Mouse (Mus musculus): Measurements from ENCODE around the gene Olfr1264. TPM values are rescaled to one million over a fixed set of nuclear protein-coding genes. Genes with fewer than 3 reads are reported as not detected.

Gene Olfr1264
- polyA plus RNA-seq (2015; fragmentation: Nextera tagmentation; extraction: Ambion mirVana), result not detected in 2 replicates

- H3K9ac ChIP-seq, result no peak within 1 kb of the TSS
- ATAC-seq (ENCODE audit: low read depth), result no peak
- no peaks in the 10 kb centered on the region for H3K36me3 ChIP-seq
- H3K4me3 ChIP-seq, result no peak within 1 kb of the TSS
- no peaks in the 10 kb centered on the region for H3K9me3 ChIP-seq
- H3K4me2 ChIP-seq, result no peak within 1 kb of the TSS
- H3K27ac ChIP-seq (replicated peaks), result no peak within 1 kb of the TSS
- 74% methylated on average over 2 of the region's 2 CpGs for WGBS
- no peaks in the 10 kb centered on the region for H3K4me1 ChIP-seq (replicated peaks)
- H3K27me3 ChIP-seq, result no peaks in the 10 kb centered on the region
Measured at GRCm38 (mm10) chr2:90025477-90025876, at the start of gene Olfr1264. Gene Olfr1264, minus strand, starts transcription at chr2:90025577.

GRCm38 (mm10) chr2:90070065-90070464, 44.7 kb upstream of the Olfr1264 start:
- Histone ChIP-seq H3K9me3 (no peaks in the 10 kb centered on the region), H3K4me3 (no peak overlapping the region), H3K9ac (no peak overlapping the region), H3K27me3 (no peaks in the 10 kb centered on the region), H3K27ac (replicated peaks) (no peak overlapping the region), H3K36me3 (no peaks in the 10 kb centered on the region), H3K4me1 (replicated peaks) (no peaks in the 10 kb centered on the region), H3K4me2 (no peak overlapping the region)
- ATAC-seq (ENCODE audit: low read depth), result no peak
- WGBS, result 85% methylated on average over 2 of the region's 2 CpGs

DNA sequence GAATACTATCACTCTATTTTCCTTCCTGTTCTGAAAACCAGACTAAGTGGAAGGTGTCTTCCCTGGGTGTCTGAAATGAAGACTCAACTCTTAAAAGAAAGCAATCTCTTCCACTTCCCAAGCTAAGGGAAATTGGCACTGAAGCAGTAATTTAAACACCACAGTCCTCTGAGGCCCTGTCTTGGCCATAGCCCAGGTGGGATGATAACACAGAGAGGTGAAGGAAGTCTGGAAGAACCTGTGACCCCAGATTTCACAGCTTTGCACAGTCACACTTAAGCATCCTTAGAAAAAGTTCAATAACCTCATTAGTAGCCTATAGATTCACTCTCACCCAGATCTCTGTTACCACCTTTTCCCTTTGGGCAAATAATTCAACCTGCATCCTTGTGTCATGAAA, 38.1 kb upstream of the Olfr1264 start, which contains the start of gene Olfr140:
Gene Olfr140, minus strand, starts transcription at position 101 of the 400 bp plus-strand sequence.
- H3K27ac ChIP-seq (replicated peaks), result no peak within 1 kb of the TSS
- H3K4me3 ChIP-seq, result no peak within 1 kb of the TSS
- no peaks in the 10 kb centered on the region for H3K9me3 ChIP-seq
- no peaks in the 10 kb centered on the region for H3K36me3 ChIP-seq
- H3K4me2 ChIP-seq, result no peak within 1 kb of the TSS
- no peak within 1 kb of the TSS for H3K9ac ChIP-seq
- no peaks in the 10 kb centered on the region for H3K4me1 ChIP-seq (replicated peaks)
- ATAC-seq (ENCODE audit: low read depth), result no peak
- H3K27me3 ChIP-seq, result no peaks in the 10 kb centered on the region

DNA sequence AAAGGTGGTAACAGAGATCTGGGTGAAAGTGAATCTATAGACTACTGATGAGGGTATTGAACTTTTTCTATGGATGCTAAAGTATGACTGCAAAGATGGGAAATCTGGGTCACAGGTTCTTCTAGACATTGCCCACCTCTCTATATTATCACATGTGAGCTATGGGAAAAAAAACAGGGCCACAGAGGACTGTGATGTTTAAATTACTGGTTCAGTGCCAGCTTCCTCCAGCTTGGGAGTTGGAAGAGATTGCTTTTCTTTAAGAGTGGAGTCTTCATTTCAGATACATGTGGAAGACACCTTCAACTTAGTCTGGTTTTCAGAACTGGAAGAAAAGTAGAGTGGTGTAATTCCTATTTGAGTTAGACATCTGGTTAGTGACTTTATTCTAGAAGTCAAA, 9.7 kb upstream of the Olfr1264 start, which contains the start of gene Olfr1265:
Gene Olfr1265, plus strand, starts transcription at position 301 of the 400 bp plus-strand sequence.
- H3K4me1 ChIP-seq (replicated peaks), result no peaks in the 10 kb centered on the region
- no peak for ATAC-seq (ENCODE audit: low read depth)
- H3K36me3 ChIP-seq, result no peaks in the 10 kb centered on the region

DNA sequence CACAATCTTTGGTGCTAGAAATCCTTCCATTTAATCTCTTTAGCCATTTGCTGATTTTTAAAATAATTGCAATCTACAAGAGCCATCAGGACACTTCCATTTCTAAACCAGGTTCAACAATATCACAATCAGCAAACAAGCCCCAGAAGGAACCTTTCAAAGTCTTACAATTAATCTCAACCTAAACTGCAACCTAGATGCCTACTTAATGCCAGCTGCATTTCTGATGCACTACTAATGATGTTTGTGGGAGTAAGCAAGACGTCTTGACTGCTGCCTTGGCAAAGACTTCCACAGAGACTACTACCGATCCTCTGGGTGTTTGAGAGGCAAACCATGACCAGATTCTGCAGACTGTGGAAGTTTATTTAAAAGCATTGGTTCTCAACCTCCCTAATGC, 13.5 kb downstream of the Olfr1264 start, which contains the start of gene Olfr1263:
Gene Olfr1263, plus strand, starts transcription at position 301 of the 400 bp plus-strand sequence.
- no peak within 1 kb of the TSS for H3K4me3 ChIP-seq
- 85% methylated on average over 2 of the region's 2 CpGs for WGBS
- H3K27ac ChIP-seq (replicated peaks), result no peak within 1 kb of the TSS
- no peak within 1 kb of the TSS for H3K9ac ChIP-seq
- no peaks in the 10 kb centered on the region for H3K9me3 ChIP-seq
- no peaks in the 10 kb centered on the region for H3K4me1 ChIP-seq (replicated peaks)
- H3K36me3 ChIP-seq, result no peaks in the 10 kb centered on the region
- H3K4me2 ChIP-seq, result no peak within 1 kb of the TSS
- H3K27me3 ChIP-seq, result no peaks in the 10 kb centered on the region
- ATAC-seq (ENCODE audit: low read depth), result no peak

More for the DNA sequence above, 9.7 kb upstream of the Olfr1264 start, which contains the start of gene Olfr1265:
- no peak within 1 kb of the TSS for H3K4me2 ChIP-seq
- H3K27me3 ChIP-seq, result no peaks in the 10 kb centered on the region
- no peaks in the 10 kb centered on the region for H3K9me3 ChIP-seq
- no peak within 1 kb of the TSS for H3K9ac ChIP-seq
- no peak within 1 kb of the TSS for H3K27ac ChIP-seq (replicated peaks)
- H3K4me3 ChIP-seq, result no peak within 1 kb of the TSS

DNA sequence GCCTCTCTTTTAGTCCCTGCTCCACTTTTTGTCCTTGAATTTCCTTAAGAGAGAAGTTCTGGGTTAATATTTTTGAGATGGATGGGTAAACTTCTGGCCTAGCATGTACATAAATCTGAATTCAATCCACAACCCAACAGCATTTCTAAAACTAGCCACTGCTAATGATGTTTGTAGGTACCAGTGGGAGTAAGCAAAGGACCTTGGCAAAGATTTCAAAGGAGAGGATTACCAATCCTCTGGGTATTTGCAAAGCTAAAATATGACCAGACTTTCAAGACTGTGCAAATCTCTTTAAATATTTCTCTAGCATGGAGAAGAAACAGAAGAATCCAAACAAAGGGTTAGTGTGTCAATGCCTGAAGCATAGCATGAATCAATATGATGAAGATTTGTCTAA, 25.5 kb downstream of the Olfr1264 start, which contains the start of gene Olfr1262:
Gene Olfr1262, plus strand, starts transcription at position 301 of the 400 bp plus-strand sequence.
- no peak within 1 kb of the TSS for H3K27ac ChIP-seq (replicated peaks)
- no peaks in the 10 kb centered on the region for H3K27me3 ChIP-seq
- H3K4me1 ChIP-seq (replicated peaks), result no peaks in the 10 kb centered on the region
- no peaks in the 10 kb centered on the region for H3K36me3 ChIP-seq
- no peak within 1 kb of the TSS for H3K4me3 ChIP-seq
- no peak for ATAC-seq (ENCODE audit: low read depth)
- no peak within 1 kb of the TSS for H3K4me2 ChIP-seq
- no peak within 1 kb of the TSS for H3K9ac ChIP-seq
- no peaks in the 10 kb centered on the region for H3K9me3 ChIP-seq

GRCm38 (mm10) chr2:89990921-89991320, 34.5 kb downstream of the Olfr1264 start, which contains the start of gene Olfr1261:
Gene Olfr1261, plus strand, starts transcription at chr2:89991221.
- Histone ChIP-seq H3K4me2 (no peak within 1 kb of the TSS), H3K4me1 (replicated peaks) (no peaks in the 10 kb centered on the region), H3K27me3 (no peaks in the 10 kb centered on the region), H3K4me3 (no peak within 1 kb of the TSS), H3K9ac (no peak within 1 kb of the TSS), H3K36me3 (no peaks in the 10 kb centered on the region), H3K27ac (replicated peaks) (no peak within 1 kb of the TSS), H3K9me3 (no peaks in the 10 kb centered on the region)
- ATAC-seq (ENCODE audit: low read depth), result no peak

DNA sequence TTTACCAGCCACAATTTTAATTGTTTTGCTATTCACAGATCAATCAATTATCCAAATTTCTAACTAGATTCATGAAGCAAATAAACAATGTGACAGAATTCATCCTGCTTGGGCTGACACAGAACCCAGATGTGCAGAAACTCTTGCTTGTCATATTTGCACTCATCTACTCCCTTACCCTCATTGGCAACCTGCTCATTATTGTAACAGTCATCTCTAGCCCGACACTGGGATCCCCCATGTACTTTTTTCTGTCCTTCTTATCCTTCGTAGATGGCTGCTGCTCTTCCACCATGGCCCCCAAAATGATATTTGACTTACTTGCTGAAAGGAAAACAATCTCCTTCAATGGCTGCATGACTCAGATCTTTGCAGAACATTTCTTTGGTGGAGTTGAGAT, 47.7 kb downstream of the Olfr1264 start:
- Histone ChIP-seq H3K9ac (no peak overlapping the region), H3K27ac (replicated peaks) (no peak overlapping the region), H3K9me3 (no peaks in the 10 kb centered on the region), H3K4me1 (replicated peaks) (no peaks in the 10 kb centered on the region), H3K27me3 (no peaks in the 10 kb centered on the region), H3K36me3 (no peaks in the 10 kb centered on the region), H3K4me3 (no peak overlapping the region), H3K4me2 (no peak overlapping the region)
- no peak for ATAC-seq (ENCODE audit: low read depth)
- WGBS, result 88% methylated on average over 2 of the region's 2 CpGs

DNA sequence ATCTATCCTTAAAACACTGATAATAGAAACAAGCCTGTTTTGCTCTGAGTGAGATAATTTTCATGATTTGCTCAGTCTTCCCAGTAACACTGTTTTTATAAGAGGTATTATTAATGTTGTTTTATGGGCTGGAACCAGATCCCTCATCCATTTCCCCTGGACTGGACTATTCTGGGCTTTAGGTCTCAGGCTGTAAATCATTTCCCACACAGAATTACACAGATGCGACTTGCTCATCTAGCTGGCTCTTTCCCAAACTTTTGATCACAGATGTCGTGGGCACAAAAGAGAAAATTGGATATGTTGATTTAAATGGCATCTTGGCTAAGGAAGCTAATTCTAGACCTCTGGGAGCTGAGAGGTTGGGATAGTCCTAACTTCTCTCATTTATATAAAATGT, 51.2 kb downstream of the Olfr1264 start, which contains the start of gene Olfr1260:
Gene Olfr1260, plus strand, starts transcription at position 157 of the 400 bp plus-strand sequence.
- 51% methylated on average over 2 of the region's 2 CpGs for WGBS
- Histone ChIP-seq H3K9me3 (no peaks in the 10 kb centered on the region), H3K36me3 (no peaks in the 10 kb centered on the region), H3K4me2 (no peak within 1 kb of the TSS), H3K27me3 (no peaks in the 10 kb centered on the region), H3K27ac (replicated peaks) (no peak within 1 kb of the TSS), H3K9ac (no peak within 1 kb of the TSS), H3K4me1 (replicated peaks) (no peaks in the 10 kb centered on the region), H3K4me3 (no peak within 1 kb of the TSS)
- ATAC-seq (ENCODE audit: low read depth), result no peak

Other genes with a start within 250 kb of the Olfr1264 start
- not detected in 2 replicates for gene Olfr1254, start 232.0 kb downstream of the Olfr1264 start, polyA plus RNA-seq (2015; fragmentation: Nextera tagmentation; extraction: Ambion mirVana)
- gene Olfr1255, start 213.5 kb downstream of the Olfr1264 start, polyA plus RNA-seq (2015; fragmentation: Nextera tagmentation; extraction: Ambion mirVana), result not detected in 2 replicates
- not detected in 2 replicates for gene Olfr1256, start 184.0 kb downstream of the Olfr1264 start, polyA plus RNA-seq (2015; fragmentation: Nextera tagmentation; extraction: Ambion mirVana)
- not detected in 2 replicates for gene Olfr48, start 177.4 kb downstream of the Olfr1264 start, polyA plus RNA-seq (2015; fragmentation: Nextera tagmentation; extraction: Ambion mirVana)
- gene Olfr1257, start 147.1 kb downstream of the Olfr1264 start, polyA plus RNA-seq (2015; fragmentation: Nextera tagmentation; extraction: Ambion mirVana), result not detected in 2 replicates
- not detected in 2 replicates for gene Olfr1258, start 98.3 kb downstream of the Olfr1264 start, polyA plus RNA-seq (2015; fragmentation: Nextera tagmentation; extraction: Ambion mirVana)
- gene Olfr1259, start 76.9 kb downstream of the Olfr1264 start, polyA plus RNA-seq (2015; fragmentation: Nextera tagmentation; extraction: Ambion mirVana), result not detected in 2 replicates
- not detected in 2 replicates for gene Olfr1260, start 51.2 kb downstream of the Olfr1264 start, polyA plus RNA-seq (2015; fragmentation: Nextera tagmentation; extraction: Ambion mirVana)
- gene Olfr1261, start 34.4 kb downstream of the Olfr1264 start, polyA plus RNA-seq (2015; fragmentation: Nextera tagmentation; extraction: Ambion mirVana), result not detected in 2 replicates
- not detected in 2 replicates for gene Olfr1262, start 25.4 kb downstream of the Olfr1264 start, polyA plus RNA-seq (2015; fragmentation: Nextera tagmentation; extraction: Ambion mirVana)
- gene Olfr1263, start 13.4 kb downstream of the Olfr1264 start, polyA plus RNA-seq (2015; fragmentation: Nextera tagmentation; extraction: Ambion mirVana), result not detected in 2 replicates
- gene Olfr1265, start 9.8 kb upstream of the Olfr1264 start, polyA plus RNA-seq (2015; fragmentation: Nextera tagmentation; extraction: Ambion mirVana), result not detected in 2 replicates
- not detected in 2 replicates for gene Olfr140, start 38.0 kb upstream of the Olfr1264 start, polyA plus RNA-seq (2015; fragmentation: Nextera tagmentation; extraction: Ambion mirVana)
- not detected in 2 replicates for gene Olfr1269, start 95.8 kb upstream of the Olfr1264 start, polyA plus RNA-seq (2015; fragmentation: Nextera tagmentation; extraction: Ambion mirVana)
- not detected in 2 replicates for gene Olfr32, start 116.7 kb upstream of the Olfr1264 start, polyA plus RNA-seq (2015; fragmentation: Nextera tagmentation; extraction: Ambion mirVana)
- not detected in 2 replicates for gene Olfr1270, start 127.5 kb upstream of the Olfr1264 start, polyA plus RNA-seq (2015; fragmentation: Nextera tagmentation; extraction: Ambion mirVana)
- not detected in 2 replicates for gene Olfr1506, start 198.9 kb upstream of the Olfr1264 start, polyA plus RNA-seq (2015; fragmentation: Nextera tagmentation; extraction: Ambion mirVana)
- gene Olfr142, start 232.0 kb upstream of the Olfr1264 start, polyA plus RNA-seq (2015; fragmentation: Nextera tagmentation; extraction: Ambion mirVana), result not detected in 2 replicates
- gene Olfr1271, start 245.5 kb upstream of the Olfr1264 start, polyA plus RNA-seq (2015; fragmentation: Nextera tagmentation; extraction: Ambion mirVana), result not detected in 2 replicates

Data from neural tube, embryonic 13.5 days (tissue).